Mouse (Mus musculus) thymus, postnatal 4 days (tissue): ENCODE measurements around the gene Catsperg1.
"Not testable (repeated sequence)": the region's sequence is repeated elsewhere in the genome, so short reads cannot be mapped to it uniquely, and the experiment has no call there.

Source experiments
- DNase-seq: peaks from one replicate; pipeline ENCODE4 v3.0.0; 2021

Gene Catsperg1

DNA sequence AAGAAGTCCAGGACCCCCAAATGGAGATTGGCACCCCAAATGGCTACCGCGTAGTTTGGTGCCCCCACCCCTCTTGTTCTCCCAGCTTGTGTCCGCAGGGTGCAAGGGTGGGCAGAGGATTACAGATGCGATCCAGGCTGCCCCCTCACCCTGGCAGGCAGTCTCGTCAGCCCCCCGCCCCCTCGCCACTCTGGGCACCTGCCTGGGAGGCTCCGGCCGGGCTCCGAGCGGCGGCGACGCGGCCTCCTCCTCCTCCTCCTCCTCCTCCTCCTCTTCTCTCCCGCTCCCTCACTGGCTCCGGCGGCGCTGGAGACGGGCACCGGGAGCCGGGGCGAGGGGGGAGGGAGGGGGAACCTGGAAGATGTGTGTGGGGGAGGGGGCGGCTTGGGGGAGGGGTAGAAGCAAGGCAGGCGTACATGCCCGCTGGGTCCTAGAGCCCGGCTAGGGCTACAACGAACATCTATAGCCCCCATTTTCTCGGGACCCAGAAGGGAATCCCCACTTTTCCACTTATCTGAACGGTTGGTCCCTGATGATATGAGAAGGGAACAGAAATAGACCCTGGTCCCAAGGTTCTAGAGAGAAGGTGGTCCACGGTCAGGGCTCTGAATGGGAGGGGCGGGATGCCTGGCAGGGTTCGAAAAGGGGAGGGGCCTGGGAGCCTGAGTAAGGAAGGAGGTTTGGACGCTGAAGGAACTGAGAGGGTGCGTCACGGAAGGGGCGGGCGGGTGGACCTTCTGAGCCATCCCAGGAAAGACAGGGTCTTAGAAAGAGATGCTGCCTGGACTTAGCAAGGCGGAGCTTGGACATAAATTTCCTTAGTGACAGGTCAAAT, 44.4 kb downstream of the Catsperg1 start:
- peak; percentile 52 for DNase-seq

DNA sequence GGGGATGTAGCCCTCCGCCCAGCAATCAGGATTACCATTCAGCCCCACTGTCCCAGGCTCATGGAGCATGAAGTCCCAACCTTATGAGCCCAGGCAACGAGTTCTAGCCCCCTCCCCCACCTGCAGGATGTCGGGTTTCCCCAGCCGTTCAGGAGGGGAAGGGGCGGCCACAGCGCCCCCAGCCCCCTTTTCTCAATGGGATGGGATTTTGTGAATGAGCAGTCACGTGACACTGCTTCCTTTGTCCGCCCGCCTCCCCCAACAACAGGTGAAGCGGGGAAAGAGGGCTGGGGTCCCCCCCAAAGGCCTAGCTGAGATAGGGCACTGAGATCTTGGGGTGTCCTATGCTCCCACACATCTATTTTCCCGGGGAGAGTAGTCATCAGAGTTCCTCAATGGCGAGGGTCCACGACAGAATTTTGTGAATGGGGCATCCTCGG, 45.0 kb downstream of the Catsperg1 start:
- DNase-seq = peak; percentile 43

DNA sequence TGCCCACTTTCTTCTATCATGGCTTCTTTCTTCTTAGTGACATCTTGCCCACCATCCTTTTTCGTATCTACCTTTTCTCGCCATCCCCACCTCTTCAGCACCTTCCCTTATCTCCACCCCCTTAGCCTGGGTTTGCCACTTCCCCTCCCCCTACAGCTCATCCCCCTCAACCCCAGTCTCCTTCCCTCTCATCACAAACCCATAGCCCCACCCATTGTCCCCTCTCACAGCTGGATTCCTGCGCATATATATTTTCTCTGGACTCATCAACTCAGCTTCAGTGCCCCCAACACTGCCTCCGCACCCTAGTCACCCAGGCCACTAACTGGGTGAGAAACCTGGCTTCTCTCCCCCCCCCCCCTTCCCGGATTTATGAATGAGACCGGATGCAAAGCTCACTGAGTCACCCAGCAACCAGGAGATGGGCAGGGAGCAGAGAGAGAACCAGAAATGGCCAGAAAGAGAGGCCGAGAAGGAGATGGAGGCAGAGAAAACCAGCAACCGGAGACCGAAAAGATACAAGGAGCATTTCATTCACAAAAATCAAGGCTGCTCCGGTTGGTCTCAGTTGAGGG, 45.6 kb downstream of the Catsperg1 start:
- no peak for DNase-seq

DNA sequence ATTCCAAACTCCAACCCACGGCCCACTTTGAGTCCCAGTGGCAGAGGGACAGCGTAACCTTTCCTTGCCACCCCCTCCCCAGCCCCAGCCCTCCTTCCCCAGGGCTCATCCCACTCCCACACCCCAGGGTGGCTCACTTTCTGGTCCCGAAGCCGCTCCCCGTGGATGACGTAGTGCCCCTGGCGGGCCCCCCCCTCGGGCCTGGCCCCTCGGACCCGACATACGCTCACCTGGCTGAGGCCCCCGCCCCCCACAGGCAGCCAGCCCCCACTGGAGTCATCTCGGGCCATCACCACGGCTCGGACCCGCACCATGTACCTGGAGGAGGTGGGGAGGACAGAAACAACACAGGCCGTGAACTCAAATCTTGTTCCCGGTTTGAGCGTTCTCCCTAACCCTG, 46.2 kb downstream of the Catsperg1 start:
- DNase-seq = no peak

DNA sequence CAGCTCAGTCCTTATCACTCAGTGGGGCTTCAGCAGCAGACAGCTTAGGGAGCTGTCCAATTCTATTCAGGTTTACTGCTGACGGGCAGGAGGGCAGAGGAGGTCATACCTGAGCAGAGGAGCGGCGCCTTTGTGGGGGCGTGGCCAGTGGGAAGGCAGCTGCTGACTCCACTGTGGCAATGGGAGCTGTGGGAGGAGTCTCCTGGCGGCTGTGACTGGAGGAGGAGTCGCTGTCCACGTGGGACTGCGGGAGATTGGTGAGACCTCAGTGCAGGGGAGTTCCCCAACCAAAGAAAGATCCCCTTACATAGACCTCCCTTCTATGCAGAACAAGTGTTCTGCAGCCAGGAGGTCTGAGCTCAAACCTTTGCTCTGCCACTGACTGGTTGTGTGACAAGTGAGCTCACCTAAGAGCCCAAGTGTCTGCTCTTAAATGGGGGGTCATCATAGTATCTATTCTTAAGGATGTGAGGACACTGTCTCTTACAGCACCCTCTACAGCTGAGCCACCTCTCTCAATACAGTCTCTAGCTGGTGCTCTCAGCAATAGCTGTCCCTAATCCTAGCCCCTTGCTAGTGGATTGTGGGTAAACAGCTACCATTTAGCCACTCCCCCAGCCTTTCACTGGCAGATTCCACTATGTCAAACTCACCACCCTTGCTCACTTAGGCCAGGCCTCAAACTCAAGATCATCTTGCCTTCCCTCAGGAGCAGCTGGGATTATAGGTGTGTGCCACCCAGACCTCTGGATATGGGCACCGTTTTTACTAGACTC, 50.9 kb downstream of the Catsperg1 start:
- peak; percentile 67 for DNase-seq

DNA sequence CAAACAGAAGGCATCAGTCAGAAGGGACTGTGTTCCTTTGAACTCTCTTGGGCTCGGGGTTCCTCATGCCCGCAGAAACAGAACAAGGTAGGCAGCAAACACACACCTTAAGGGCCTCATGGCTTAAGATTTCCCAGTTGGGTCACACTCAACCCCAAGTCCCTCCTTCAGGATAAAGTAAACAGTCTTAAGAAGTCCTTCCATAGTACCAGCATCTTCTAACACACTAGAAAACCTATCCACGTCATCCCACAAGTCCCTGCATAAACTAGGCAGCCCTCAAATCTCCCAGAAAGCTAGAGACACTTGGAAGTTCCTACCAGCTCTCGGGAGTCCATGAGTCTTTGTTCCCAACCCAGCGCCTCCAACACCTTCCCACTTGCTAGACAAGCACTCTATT, 51.5 kb downstream of the Catsperg1 start:
- DNase-seq = no peak

DNA sequence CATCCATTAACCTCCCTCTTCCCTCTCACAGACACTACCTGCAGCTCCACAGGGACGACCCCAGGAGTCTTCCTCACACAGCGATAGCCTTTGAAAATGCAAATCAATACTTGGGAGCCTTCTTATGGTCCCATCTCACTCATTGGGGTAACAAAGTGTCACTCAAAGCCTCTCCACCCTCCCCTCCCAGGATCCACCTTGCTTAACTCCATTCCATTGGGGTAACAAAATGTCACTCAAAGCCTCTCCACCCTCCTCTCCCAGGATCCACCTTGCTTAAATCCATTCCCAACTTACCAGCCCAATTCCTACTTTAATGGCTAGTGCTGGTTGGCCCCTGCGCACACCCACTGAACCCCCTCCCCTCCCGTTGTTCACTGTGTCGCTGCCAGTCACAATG, 55.6 kb downstream of the Catsperg1 start:
- DNase-seq = no peak

DNA sequence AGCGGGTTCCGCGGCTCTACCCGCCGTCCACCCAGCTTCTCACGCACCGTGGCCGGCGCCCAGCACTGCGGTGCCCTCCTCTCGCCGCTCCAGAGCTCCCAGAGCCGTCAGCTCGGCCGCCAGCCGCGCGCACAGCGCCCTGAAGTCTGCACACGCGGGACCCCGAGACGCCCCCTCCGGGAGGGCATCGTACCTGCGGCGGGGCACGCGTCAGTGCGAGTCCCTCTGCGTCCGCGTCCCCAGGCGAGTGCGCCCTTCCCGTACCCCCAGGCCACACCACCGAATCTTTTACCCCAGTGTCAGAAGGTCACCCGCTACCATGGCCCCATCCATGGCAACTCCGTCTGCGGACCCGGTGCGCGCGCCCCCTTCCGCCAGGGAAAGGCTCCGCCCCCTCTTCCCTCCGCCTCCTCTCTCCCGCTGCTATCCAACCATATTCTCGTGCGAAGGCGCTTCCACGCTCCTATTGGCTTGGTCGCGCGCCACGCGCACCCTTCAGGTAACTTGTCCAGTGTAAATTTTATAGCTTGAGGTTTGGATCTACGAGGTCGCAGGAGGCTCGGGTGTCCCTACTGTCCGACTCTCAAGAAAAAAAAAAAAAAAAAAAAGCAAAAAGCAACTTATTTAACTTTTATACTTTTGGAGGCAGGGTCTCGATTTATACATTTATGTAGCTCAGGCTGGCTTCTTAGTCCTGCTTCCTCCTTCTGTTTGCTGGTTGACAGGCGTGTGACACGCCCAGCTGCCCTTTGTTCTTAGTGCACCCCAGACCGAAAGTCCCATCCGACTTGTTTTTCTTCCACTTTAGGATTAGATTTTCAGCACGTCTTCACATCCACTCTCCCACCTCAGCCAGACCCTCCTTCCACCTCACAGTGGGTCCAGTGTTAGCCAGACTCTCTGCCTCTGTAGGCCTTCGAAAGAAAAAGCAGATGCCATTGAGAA, 57.7 kb downstream of the Catsperg1 start, which contains the start of gene Fam98c:
Gene Fam98c, minus strand, starts transcription at position 397 of the 945 bp plus-strand sequence.
- peak; percentile 89 for DNase-seq

DNA sequence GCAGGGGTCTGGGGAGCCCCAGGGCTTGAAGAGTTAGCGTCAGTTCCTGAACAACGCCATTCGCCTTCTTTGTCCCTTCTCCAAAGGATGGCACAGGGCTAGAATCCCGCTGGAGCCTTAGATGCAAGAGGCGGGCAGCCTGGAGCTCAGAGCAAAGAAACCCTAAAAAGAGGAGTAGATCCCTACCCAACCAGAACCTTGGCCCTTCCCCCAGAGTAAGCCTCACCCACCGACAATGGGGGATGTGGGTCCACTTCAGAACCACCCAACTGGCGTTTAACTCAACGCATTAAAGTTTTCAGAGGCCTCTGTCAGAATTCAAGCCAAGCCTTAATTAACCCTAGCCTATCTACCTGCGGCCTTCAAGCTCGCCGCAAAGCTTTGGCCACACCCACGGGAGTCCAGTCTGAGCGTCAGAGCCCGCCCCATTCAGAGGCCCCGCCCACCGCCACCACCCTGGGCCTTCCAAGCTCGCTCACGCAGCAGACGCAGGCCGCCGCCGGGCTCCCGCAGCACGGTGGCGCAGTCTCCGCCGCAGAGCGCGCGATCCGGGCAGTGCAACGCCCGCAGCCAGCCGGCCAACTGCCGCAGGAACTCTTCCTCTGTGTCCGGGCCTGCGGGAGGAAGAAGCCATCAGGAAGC, 58.5 kb downstream of the Catsperg1 start:
- peak; percentile 92 for DNase-seq

DNA sequence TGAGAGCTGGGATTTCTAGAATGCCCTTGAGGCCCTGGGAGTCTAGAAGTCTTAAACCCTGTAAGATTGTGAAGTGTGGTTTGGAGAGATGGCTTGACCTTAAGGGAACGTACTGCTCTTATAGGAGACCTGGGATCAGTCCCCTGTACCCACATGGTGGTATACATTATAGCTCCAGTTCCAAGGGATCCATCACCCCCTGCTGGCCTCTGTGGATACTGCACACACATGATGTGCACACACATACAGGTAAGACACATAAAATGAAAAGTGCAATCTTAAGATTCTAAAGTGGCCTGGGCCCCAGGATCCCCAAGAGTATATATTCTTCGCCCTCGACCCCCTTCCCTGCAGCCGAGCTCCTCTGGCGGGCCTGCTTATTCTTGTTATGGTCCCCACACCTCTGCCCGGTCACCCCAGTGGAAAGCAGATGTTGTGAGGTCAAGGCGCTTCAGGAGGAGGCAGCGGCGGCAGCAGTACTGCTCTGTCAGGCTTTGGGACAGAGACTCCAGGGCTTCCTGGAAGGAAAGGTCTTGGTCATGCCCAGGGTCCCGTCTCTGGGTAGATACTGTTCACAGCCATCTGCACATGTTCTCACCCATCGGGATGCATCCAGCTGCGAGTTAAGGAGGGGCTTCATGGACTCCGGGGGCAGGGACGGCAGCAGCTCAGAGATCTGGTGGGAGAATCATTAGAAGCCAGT, 59.7 kb downstream of the Catsperg1 start:
- DNase-seq = peak; percentile 63

DNA sequence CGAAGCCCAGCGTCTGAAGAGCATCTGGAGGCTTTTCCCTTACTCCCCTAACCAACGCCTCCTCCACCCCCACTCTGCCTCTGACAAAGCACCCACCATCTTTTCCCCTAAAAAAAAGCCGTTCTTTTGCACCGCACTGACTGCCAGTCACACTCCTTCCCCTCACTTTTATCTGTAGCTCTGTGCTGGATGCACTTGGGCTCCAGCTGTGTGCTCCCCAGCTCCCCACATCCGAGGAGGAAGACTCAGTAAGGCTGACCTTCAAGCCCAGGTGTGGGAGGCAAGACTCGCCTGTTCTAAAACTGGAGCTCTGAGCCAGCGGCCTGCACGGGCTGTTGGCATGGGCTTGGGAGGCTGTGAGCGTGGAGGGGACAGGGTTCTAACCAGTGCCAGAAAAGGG, 62.3 kb downstream of the Catsperg1 start:
- DNase-seq = no peak

DNA sequence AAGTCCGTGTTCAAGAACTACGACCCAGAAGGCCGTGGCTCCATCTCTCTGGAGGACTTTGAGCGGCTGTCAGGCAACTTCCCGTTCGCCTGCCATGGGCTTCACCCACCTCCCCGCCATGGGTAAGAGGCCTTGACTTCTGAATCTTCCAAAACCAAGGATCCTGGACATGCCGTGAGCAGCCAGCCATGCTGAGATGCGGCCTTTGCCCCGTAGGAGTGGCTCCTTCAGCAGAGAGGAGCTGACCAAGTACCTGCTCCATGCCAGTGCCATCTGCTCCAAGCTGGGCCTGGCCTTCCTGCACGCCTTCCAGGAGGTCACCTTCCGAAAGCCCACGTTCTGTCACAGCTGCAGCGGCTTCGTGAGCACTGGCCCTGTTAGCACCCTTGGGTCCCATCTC, 65.1 kb downstream of the Catsperg1 start:
- DNase-seq = no peak

DNA sequence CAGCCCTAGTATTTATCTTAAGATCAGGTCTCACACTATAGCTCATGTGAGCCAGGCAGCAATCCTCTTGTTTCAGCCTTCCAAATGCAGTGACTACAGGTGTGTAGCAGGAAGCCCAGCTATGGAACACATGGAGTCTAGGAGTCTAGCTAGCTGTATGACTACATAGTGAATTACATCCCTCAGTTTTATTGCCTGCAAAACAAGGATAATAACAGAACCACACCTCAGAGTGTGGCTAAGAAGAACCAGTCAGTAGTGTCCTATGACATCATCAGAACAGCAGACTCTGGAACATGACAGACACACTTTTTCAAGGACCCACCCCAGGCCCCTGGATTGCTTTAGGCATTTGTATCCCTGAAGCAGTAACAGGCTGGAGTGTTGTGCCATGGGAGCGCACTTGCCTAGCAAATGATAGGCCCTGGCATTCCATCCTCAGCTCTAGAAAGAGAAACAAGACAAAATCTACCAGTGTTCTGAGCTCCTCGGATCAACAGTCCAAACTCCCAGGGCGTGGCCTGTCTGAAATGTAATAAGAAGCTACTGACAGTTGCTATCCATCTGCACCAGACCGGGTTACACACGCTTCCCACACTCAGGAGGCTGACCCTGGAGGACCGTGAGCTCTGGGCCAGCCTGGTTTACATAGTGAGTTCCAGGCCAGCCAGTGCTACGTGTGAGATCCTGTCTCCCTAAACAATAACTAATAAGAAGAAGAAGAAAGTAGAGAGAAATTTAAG, 67.0 kb downstream of the Catsperg1 start:
- DNase-seq = no peak

DNA sequence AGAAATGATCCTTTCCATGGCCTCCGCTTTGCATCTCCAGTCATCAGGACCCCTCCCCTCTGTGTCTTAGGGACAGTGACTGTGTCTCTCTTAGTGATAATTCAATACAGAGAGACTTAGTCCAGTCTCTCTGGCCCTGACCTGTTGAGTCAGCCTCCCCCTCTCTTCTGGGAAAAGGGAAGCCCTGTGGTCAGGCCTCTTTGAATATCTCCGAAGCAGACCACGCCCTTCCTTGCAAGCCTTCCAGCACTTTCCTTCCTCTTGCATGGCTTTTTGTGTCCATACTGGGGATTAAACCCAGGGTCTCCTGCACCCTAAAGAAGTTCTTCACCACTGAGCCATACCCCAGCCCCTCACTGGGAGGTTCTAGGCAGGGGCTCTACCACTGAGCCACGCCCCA, 69.8 kb downstream of the Catsperg1 start:
- DNase-seq = no peak

DNA sequence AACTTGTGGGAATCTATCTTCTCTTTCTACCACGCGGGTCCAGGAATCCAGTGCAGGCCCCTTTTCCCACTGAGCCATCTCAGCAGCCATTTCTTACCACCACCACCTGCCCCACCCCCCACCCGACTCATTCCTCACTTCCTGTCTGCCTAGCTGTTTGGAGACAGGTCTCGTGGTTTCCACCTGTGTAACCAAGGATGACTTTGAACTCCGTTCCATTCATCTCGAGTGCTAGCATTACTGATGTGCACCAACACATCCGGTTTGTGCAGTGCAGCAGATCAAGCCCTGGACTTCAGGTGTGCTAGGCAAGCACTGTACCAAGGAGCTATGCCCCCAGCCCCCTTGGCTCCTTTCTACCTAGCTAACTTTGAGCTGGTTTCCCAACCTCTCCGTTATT, 72.4 kb downstream of the Catsperg1 start:
- peak; percentile 55 for DNase-seq

DNA sequence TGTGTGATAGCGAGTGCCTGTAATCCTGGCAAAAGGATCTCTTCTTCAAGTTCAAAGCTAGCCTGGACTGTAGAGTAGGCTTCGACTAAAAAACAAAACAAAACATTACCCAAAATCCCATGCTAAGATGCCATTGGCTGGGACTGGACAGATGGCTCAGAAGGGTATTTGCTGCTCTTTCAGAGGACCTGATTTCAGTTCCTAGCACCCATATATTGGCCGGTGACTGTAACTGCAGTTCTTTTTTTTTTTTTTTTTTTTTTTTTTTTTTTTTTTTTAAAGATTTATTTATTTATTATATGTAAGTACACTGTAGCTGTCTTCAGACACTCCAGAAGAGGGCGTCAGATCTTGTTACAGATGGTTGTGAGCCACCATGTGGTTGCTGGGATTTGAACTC, 74.6 kb downstream of the Catsperg1 start:
- not testable (repeated sequence) for DNase-seq

DNA sequence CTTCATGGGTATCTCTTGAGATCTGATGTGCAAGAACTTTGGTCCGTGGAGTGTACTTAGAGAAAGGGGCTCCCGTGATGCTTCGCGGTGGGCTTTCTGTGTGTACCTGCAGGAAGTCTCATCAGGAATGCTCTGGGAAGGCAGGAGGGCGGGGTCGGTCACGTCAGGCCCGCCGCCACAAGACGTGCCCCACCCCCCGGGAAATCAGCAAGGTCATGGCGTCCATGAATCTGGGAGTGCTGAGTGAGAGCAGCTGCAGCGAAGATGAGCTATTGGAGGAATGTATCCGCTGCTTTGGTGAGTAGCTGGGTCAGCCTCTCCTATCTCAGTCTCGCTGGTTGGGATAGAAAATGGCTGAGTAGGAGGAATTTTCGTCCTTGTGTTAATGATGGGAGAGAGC, 76.4 kb downstream of the Catsperg1 start:
- no peak for DNase-seq

DNA sequence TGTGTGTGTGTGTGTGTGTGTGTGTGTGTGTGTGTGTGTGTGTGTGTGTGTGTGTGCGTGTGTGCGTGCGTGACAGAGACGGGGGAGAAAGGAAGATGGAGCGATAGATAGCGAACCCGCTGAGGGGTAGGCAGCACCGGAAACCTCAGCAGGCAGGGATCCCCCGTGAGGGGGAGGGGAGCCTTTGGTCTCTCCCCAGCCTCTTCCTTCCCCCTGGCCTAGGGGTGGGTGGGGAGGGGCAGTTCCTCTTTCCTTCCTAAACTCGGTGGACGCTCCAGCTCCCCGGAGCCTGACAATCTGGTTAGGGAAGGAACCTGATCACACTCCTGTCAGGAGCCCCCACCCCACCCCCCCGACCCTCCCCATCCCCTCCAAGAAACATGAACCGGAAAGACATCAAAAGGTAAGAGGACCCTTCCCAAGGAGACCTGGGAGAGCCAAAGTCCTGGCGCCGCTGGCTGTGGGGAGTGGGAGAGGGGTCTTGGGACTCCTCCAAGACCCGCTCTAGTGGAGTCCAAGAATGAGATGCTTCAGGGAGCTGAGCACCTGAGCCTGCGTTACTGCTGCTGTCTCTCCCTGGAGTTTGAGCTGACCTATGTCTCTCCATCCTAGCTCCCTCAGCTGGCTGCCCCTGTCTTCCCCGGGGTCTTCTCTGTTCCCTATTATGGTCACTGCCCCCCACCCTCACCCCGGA, 79.0 kb downstream of the Catsperg1 start, which contains the start of gene Rasgrp4:
Gene Rasgrp4, plus strand, starts transcription at position 159 of the 694 bp plus-strand sequence.
- DNase-seq = peak; percentile 88

DNA sequence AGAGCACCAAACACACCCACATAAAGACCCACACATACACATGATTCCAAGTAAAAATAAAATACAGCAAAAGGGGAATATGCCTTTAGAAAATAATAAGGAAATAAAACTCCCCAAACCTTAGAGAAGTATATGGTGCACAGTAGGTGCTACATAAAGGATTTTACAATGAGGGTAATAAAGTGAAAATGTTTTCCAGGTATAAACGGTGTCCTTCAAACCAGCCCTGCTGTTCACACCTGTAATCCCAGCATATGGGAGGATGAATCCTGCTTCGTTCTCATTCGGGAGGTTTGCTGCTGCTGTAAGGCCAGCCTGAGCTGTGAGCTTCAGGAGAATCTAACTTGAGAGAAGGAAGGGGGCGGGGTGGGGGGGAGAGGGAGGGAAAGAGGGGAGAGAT, 79.6 kb downstream of the Catsperg1 start:
- no peak for DNase-seq
